Mouse (Mus musculus): ENCODE results near the gene Nkiras2.

DNA sequence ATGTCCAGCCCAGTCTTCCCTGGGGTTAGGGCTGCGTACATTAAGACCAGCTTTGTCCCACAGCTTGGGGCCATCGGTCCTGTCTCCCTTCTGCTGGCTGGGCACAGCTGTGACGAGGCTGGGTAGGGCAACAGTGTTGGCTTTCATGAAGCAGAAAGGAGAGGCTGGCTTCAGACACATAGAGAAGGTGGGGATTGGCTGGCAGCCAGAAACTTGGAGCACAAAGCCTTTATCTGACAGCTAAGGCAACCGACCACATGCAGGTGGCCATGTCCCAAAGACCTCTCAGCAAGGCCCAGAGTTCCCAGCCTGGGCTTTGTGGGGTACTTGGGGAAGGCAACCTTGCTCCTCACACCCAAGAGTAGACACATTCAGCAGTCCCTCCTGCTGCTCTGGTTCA lies 37.3 kb upstream of the Nkiras2 start:
- TF ChIP-seq CTCF (IDR thresholded peaks at IDR 0.05; ENCODE audit: low read depth, low read length) = no peak
- no peak for TF ChIP-seq GATA1 (IDR thresholded peaks at IDR 0.05; ENCODE audit: borderline replicate concordance, low read length)

All from G1E (cell line).